Mouse (Mus musculus): ENCODE results near the gene Rapgef5. TPM values are rescaled to one million over a fixed set of nuclear protein-coding genes. Genes with fewer than 3 reads are reported as not detected.

Rapgef5 gene
- polyA plus RNA-seq, 1 experiment from 2014 or later = 10.4 TPM

DNA sequence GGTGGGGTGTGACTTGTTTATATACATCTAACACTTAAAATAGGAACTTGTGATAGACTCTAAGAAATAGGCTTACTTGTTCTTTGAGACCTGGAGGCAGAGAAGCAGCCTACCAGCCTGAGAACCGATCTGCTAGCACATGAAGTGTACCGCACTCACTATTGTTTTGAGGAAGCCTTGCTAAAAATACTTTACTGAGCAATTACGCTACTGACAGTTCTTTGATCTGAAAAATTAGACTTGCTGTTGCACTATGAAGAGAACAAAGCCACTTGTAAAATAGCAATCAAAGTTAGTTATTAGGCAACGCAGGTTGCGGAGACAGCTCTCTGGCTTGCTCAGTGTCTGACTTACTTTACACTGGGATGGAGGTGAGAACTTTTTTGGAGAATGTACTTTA, 37.1 kb downstream of the Rapgef5 start:
- no peak for ATAC-seq (ENCODE audit: low FRiP score)

DNA sequence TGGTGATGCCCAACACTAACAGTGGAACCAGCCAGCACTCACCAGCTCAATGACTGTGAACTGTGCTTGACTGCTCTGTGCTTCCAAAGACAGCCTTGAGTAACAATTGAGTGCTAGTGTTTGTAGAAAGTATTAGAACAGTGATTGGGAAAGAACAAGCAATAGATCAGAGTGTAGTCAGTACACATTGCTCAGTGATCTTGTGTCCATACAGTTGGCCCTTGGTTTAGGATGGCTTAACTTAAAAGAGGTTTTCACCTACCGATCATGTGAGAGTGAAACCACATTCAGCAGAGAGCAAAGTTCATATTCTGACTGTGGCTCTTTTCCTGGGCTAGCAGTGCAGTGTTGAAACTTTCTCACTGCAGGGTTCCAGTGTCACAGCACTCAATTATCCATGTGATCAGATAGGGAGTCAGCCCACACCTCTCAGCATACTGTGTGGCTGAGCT, 38.4 kb downstream of the Rapgef5 start:
- WGBS = 87% methylated on average over 1 of the region's 1 CpGs
- Histone ChIP-seq H3K4me1 (ENCODE audit: control insufficient read depth, insufficient read depth, low read length) (no peaks in the 10 kb centered on the region), H3K9me3 (ENCODE audit: control insufficient read depth, low read length) (no peaks in the 10 kb centered on the region), H3K27me3 (ENCODE audit: control insufficient read depth, insufficient read depth, low read length) (no peaks in the 10 kb centered on the region), H3K36me3 (ENCODE audit: control insufficient read depth, insufficient read depth, low read length) (no peaks in the 10 kb centered on the region), H3K27ac (ENCODE audit: low read depth, low read length) (no peak overlapping the region), H3K9ac (ENCODE audit: low read length) (no peak overlapping the region), H3K4me2 (no peak overlapping the region), H3K4me3 (ENCODE audit: low read depth, low read length) (no peak overlapping the region)
- no peak for DNase-seq (ENCODE audit: low spot score, missing footprints)
- no peak for ATAC-seq (ENCODE audit: low FRiP score)

More for the DNA sequence above, 37.1 kb downstream of the Rapgef5 start:
- 97% methylated on average over 5 of the region's 5 CpGs for WGBS
- H3K4me3 ChIP-seq (ENCODE audit: low read depth, low read length) = no peak overlapping the region
- H3K36me3 ChIP-seq (ENCODE audit: control insufficient read depth, insufficient read depth, low read length) = no peaks in the 10 kb centered on the region
- H3K9me3 ChIP-seq (ENCODE audit: control insufficient read depth, low read length) = no peaks in the 10 kb centered on the region
- H3K4me2 ChIP-seq = no peak overlapping the region
- H3K9ac ChIP-seq (ENCODE audit: low read length) = no peak overlapping the region
- H3K27ac ChIP-seq (ENCODE audit: low read depth, low read length) = no peak overlapping the region
- no peaks in the 10 kb centered on the region for H3K27me3 ChIP-seq (ENCODE audit: control insufficient read depth, insufficient read depth, low read length)
- DNase-seq (ENCODE audit: low spot score, missing footprints) = no peak
- H3K4me1 ChIP-seq (ENCODE audit: control insufficient read depth, insufficient read depth, low read length) = no peaks in the 10 kb centered on the region

DNA sequence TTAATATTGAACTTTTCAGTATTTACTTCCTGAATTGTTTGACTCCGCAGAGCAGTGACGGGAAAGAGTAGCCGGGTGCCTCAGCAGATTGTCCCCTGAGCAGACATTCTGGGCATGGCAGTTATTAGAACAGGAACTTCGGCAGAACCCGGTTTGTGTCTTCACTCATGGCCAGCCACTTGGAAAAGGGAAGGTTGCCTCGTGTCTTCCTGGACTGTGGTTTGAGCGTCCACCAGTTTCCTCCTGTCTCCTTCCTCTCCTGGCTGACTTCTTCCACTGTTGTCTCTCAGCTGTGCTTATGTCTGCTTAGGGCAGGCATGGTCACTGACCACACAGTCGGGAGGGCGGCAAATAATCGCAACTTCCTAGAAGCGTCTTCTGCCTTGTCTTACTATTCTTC, 44.2 kb downstream of the Rapgef5 start:
- H3K9me3 ChIP-seq (ENCODE audit: control insufficient read depth, low read length) = no peaks in the 10 kb centered on the region
- H3K4me2 ChIP-seq = no peak overlapping the region
- no peaks in the 10 kb centered on the region for H3K36me3 ChIP-seq (ENCODE audit: control insufficient read depth, insufficient read depth, low read length)
- no peaks in the 10 kb centered on the region for H3K27me3 ChIP-seq (ENCODE audit: control insufficient read depth, insufficient read depth, low read length)
- no peak overlapping the region for H3K9ac ChIP-seq (ENCODE audit: low read length)
- no peak for ATAC-seq (ENCODE audit: low FRiP score)
- no peak overlapping the region for H3K4me3 ChIP-seq (ENCODE audit: low read depth, low read length)
- no peaks in the 10 kb centered on the region for H3K4me1 ChIP-seq (ENCODE audit: control insufficient read depth, insufficient read depth, low read length)
- WGBS = 81% methylated on average over 11 of the region's 11 CpGs
- DNase-seq (ENCODE audit: low spot score, missing footprints) = no peak
- no peak overlapping the region for H3K27ac ChIP-seq (ENCODE audit: low read depth, low read length)

DNA sequence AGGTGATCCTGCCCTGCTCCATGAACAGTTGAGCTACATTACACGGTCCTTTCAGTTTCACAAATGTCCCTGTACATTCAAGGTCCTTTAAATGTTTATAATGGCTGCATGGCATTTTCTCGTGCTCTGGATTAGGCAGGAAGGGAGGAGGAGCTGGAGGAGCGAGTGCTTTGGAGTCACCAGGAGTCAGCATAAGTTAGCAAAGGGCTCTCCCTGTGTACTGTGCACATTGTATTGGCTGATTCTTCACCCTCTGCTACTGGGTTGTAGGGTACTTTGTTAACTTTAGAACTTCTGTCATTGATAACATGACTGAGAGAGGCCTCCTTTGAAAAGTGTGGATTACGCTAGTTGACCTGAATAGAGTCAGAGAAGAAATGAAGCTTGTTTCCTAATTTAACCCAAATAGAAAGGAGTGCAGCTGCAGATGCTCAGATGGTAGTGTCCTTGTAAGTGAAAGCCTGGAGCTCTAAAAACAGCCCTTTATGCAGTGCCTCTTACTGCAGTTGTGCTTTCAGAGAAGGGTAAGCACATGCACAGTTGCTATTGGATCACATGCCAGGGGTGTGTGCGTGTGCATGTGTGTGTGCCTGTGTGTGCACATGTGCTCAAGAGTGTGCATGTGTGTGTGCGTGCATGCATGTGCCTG, 45.3 kb downstream of the Rapgef5 start:
- H3K4me1 ChIP-seq (ENCODE audit: control insufficient read depth, insufficient read depth, low read length) = no peaks in the 10 kb centered on the region
- no peak overlapping the region for H3K27ac ChIP-seq (ENCODE audit: low read depth, low read length)
- H3K36me3 ChIP-seq (ENCODE audit: control insufficient read depth, insufficient read depth, low read length) = no peaks in the 10 kb centered on the region
- H3K9me3 ChIP-seq (ENCODE audit: control insufficient read depth, low read length) = no peaks in the 10 kb centered on the region
- no peak overlapping the region for H3K4me3 ChIP-seq (ENCODE audit: low read depth, low read length)
- no peak for ATAC-seq (ENCODE audit: low FRiP score)
- no peaks in the 10 kb centered on the region for H3K27me3 ChIP-seq (ENCODE audit: control insufficient read depth, insufficient read depth, low read length)
- DNase-seq (ENCODE audit: low spot score, missing footprints) = no peak
- H3K4me2 ChIP-seq = no peak overlapping the region
- whole genome bisulfite sequencing = 76% methylated on average over 6 of the region's 6 CpGs
- no peak overlapping the region for H3K9ac ChIP-seq (ENCODE audit: low read length)

DNA sequence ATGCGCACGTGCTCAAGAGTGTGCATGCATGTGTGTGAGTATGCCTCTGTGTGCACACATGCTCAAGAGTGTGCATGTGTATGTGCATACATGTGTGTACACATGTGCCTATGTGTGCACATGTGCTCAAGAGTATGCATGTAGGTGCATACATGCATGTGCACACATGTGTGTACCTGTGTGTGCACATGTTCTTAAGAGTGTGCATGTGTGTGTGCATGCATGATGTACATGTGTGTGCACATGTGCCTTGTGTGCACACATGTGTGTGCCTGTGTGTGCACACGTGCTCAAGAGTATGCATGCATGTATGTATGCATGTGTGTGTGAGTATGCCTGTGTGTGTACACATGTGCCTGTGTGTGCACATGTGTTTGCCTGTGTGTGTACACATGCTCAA, 45.8 kb downstream of the Rapgef5 start:
- Histone ChIP-seq H3K4me1 (ENCODE audit: control insufficient read depth, insufficient read depth, low read length) (no peaks in the 10 kb centered on the region), H3K4me3 (ENCODE audit: low read depth, low read length) (no peak overlapping the region), H3K4me2 (no peak overlapping the region), H3K9ac (ENCODE audit: low read length) (no peak overlapping the region), H3K9me3 (ENCODE audit: control insufficient read depth, low read length) (no peaks in the 10 kb centered on the region), H3K27me3 (ENCODE audit: control insufficient read depth, insufficient read depth, low read length) (no peaks in the 10 kb centered on the region), H3K36me3 (ENCODE audit: control insufficient read depth, insufficient read depth, low read length) (no peaks in the 10 kb centered on the region), H3K27ac (ENCODE audit: low read depth, low read length) (no peak overlapping the region)
- DNase-seq (ENCODE audit: low spot score, missing footprints) (no peak), ATAC-seq (ENCODE audit: low FRiP score) (no peak)
- WGBS = 95% methylated on average over 3 of the region's 3 CpGs

DNA sequence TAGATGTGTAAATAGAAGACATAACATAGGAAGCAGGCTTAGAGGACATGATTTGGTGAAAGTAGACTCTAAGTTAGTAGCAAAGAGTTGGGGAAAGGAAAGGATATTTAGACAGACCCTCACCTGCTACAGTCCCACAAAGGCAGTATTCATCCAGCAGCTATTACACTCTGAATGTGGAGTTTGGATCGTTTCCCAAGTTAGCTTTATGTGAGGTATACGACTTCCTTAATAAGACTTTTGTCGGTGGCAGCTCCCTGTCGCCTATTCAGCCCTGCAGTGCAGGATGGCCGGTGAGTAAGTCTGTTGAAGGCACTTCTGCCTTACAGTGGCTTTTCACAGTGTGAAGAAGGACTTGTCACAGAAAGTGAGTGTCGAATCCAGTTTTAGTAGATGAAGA, 47.6 kb downstream of the Rapgef5 start:
- no peak for DNase-seq (ENCODE audit: low spot score, missing footprints)
- H3K27ac ChIP-seq (ENCODE audit: low read depth, low read length) = no peak overlapping the region
- H3K36me3 ChIP-seq (ENCODE audit: control insufficient read depth, insufficient read depth, low read length) = no peaks in the 10 kb centered on the region
- H3K4me3 ChIP-seq (ENCODE audit: low read depth, low read length) = no peak overlapping the region
- H3K4me2 ChIP-seq = no peak overlapping the region
- no peak overlapping the region for H3K9ac ChIP-seq (ENCODE audit: low read length)
- no peaks in the 10 kb centered on the region for H3K27me3 ChIP-seq (ENCODE audit: control insufficient read depth, insufficient read depth, low read length)
- 85% methylated on average over 6 of the region's 6 CpGs for WGBS
- ATAC-seq (ENCODE audit: low FRiP score) = no peak
- H3K9me3 ChIP-seq (ENCODE audit: control insufficient read depth, low read length) = no peaks in the 10 kb centered on the region
- no peaks in the 10 kb centered on the region for H3K4me1 ChIP-seq (ENCODE audit: control insufficient read depth, insufficient read depth, low read length)

DNA sequence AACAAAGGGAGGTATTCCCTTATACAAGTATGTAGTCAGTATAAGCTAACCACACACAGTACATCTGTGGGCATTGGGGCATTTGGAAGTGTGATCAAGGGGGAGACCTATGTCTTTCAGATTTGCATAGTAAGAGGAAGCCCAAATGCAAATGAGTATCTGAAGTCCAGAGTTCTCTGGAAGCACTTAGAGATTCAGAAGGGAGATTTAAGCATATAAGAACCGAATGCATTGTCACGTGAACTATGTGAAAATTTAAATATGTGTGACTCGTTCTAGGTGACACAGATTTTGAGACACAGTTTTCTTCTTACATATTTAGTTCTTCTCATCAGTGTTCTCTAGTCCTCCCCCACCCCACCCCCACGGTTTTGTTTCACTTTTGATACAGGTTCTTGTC, 50.0 kb downstream of the Rapgef5 start:
- Histone ChIP-seq H3K4me3 (ENCODE audit: low read depth, low read length) (no peak overlapping the region), H3K9ac (ENCODE audit: low read length) (no peak overlapping the region), H3K4me1 (ENCODE audit: control insufficient read depth, insufficient read depth, low read length) (no peaks in the 10 kb centered on the region), H3K36me3 (ENCODE audit: control insufficient read depth, insufficient read depth, low read length) (no peaks in the 10 kb centered on the region), H3K4me2 (no peak overlapping the region), H3K9me3 (ENCODE audit: control insufficient read depth, low read length) (no peaks in the 10 kb centered on the region), H3K27ac (ENCODE audit: low read depth, low read length) (no peak overlapping the region), H3K27me3 (ENCODE audit: control insufficient read depth, insufficient read depth, low read length) (no peaks in the 10 kb centered on the region)
- no peak for DNase-seq (ENCODE audit: low spot score, missing footprints)
- 79% methylated on average over 4 of the region's 4 CpGs for WGBS
- no peak for ATAC-seq (ENCODE audit: low FRiP score)

DNA sequence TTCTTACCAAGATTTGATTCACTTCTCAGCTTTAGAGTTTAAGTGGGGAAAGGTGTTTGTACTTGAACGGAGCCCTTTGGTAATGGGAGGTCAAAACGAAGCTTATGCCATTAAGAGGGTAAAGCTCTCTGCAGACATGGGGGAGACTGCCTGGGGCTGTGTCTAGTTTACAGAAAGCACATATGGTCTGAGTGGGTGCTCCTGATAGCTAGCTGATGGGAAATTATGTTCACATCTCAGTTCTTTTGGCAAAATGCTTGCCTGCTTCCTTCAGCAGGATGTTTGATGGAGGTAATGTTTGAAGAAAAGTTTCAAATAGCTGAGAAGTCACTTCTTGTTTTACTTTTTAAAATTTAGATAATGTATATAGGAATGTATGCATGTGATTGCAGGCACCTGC, 53.4 kb downstream of the Rapgef5 start:
- H3K4me1 ChIP-seq (ENCODE audit: control insufficient read depth, insufficient read depth, low read length) = no peaks in the 10 kb centered on the region
- H3K9ac ChIP-seq (ENCODE audit: low read length) = no peak overlapping the region
- no peak overlapping the region for H3K27ac ChIP-seq (ENCODE audit: low read depth, low read length)
- no peaks in the 10 kb centered on the region for H3K9me3 ChIP-seq (ENCODE audit: control insufficient read depth, low read length)
- no peaks in the 10 kb centered on the region for H3K27me3 ChIP-seq (ENCODE audit: control insufficient read depth, insufficient read depth, low read length)
- ATAC-seq (ENCODE audit: low FRiP score) (no peak), DNase-seq (ENCODE audit: low spot score, missing footprints) (no peak)
- H3K36me3 ChIP-seq (ENCODE audit: control insufficient read depth, insufficient read depth, low read length) = no peaks in the 10 kb centered on the region
- 76% methylated on average over 2 of the region's 2 CpGs for WGBS
- no peak overlapping the region for H3K4me3 ChIP-seq (ENCODE audit: low read depth, low read length)
- H3K4me2 ChIP-seq = no peak overlapping the region

DNA sequence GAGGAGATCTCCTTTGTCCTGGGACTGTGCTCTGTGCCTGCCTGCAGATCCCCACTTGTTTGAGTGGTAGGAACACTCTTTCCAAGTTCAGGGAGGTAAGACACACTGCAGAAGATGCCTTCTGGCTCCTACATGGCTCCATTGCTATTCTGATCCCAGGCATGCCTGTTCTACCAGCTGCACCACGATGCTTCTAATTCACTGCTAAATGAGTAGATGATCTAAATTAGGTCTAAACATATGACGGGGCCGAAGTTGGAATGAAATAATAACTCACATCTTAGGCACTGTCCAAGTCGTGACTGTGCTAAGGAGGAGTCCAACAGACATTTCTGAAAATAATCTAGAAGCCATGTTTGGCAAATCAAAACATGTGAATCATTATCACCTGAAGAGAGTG, 68.0 kb downstream of the Rapgef5 start:
- Histone ChIP-seq H3K9ac (ENCODE audit: low read length) (no peak overlapping the region), H3K4me1 (ENCODE audit: control insufficient read depth, insufficient read depth, low read length) (no peaks in the 10 kb centered on the region), H3K36me3 (ENCODE audit: control insufficient read depth, insufficient read depth, low read length) (no peaks in the 10 kb centered on the region), H3K27ac (ENCODE audit: low read depth, low read length) (no peak overlapping the region), H3K27me3 (ENCODE audit: control insufficient read depth, insufficient read depth, low read length) (no peaks in the 10 kb centered on the region), H3K9me3 (ENCODE audit: control insufficient read depth, low read length) (no peaks in the 10 kb centered on the region), H3K4me2 (no peak overlapping the region), H3K4me3 (ENCODE audit: low read depth, low read length) (no peak overlapping the region)
- WGBS = 91% methylated on average over 4 of the region's 4 CpGs
- ATAC-seq (ENCODE audit: low FRiP score) = no peak
- DNase-seq (ENCODE audit: low spot score, missing footprints) = no peak
